Mouse (Mus musculus): ENCODE measurements around the gene Grin2c.

DNA sequence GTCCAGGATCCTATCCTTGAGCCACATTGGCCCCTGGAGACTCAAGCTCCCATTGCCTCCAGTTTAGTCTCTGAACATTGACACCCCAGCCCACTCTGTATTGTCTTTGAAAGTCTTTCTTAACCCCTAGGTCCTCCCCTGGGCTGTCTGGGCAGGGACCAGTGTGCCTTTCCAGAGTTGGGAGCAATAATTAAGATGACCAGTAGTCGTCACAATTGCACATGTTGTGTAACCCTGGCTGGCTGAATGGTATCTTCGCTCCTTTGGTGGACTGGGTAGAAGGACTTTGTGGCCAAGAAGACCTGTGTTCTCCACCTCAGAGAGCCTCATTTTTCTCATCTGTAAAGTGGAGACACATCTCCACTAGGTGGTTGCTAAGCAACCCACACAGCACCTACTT lies 47.2 kb upstream of the Grin2c start:
- TF ChIP-seq POLR2A (IDR thresholded peaks at IDR 0.05; ENCODE audit: low read depth, low read length): no peak
- no peak for TF ChIP-seq CTCF (IDR thresholded peaks at IDR 0.05; ENCODE audit: extremely low read depth, insufficient read length, insufficient replicate concordance, low read depth, low read length)

Measured in small intestine, adult 2 months (tissue).